Mouse (Mus musculus) ES-E14 (cell line): ENCODE results near the gene Psmb1.

ENCODE experiments used
- MAFK ChIP-seq: IDR thresholded peaks from 2 replicates; pipeline ENCODE4 v1.6.1; 2014; ENCODE audit warnings: mild to moderate bottlenecking, low read depth, low read length, inconsistent platforms; ENCODE audit not compliant: insufficient read depth
- ZC3H11A ChIP-seq: IDR thresholded peaks from 2 replicates; pipeline ENCODE4 v1.6.1; 2012; ENCODE audit warnings: low read depth, mild to moderate bottlenecking, inconsistent platforms, low read length, borderline replicate concordance

DNA sequence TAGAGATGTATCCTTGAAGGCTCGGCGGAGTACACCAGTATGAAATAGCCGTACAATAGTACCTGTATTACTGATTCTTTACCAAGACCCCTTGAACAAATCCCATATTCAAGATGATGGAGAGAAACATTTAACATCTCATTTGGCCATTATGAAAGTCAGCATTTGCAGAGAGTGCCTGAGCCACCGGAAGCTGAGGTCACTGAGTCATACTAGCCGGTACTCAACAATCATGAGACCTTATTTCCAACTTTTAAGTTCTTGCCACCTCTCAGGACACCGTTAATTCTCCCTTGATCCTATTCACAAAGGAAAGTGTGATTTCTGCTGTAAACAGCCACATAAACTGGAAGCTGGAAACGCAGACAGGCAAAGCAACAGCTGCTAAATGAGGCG, 59.5 kb downstream of the Psmb1 start:
- TF ChIP-seq ZC3H11A: no peak
- no peak for TF ChIP-seq MAFK
